Mouse (Mus musculus) large intestine, adult 2 months (tissue): ENCODE measurements around the gene Kcnh7. TPM values are rescaled to one million over a fixed set of nuclear protein-coding genes. Genes with fewer than 3 reads are reported as not detected.

Experiments used
- DNase-seq: peaks from one replicate; pipeline ENCODE4 v3.0.0-alpha.2; 2012; ENCODE audit warnings: low read depth, low spot score
- WGBS: fragments of 180-500 bp; shearing (Covaris S2); methylation state at CpG from one replicate; pipeline ENCODE4 v1.1.7; 2018; 5-methylcytosine and 5-hydroxymethylcytosine counted together
- polyA plus RNA-seq: library from polyadenylated mRNA; depleted of rRNA; stranded (reverse); fragments of >200 nt; gene quantifications from 2 replicates; pipeline ENCODE4 v1.2.3, GENCODE M21; 2012

Gene Kcnh7
- polyA plus RNA-seq, 1 experiment, result not detected

DNA sequence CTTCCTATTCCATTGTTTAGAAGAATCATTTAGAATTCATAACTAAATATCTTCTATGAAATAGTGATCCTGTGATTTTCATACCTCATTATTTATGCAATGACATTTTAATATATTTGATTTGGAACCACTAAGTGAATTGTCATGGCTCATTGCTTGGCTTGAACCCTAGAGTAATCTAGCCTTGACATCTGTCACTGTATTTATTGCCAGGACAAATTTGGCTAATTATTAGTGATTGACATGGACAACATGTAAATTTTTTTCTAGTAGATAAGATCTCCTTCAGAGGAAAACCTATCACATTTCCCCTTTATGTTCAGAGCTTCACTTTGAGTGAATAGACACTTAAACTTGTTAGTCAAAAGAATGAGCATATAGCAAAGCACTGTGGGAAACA lies 195.5 kb downstream of the Kcnh7 start:
- no peak for DNase-seq

DNA sequence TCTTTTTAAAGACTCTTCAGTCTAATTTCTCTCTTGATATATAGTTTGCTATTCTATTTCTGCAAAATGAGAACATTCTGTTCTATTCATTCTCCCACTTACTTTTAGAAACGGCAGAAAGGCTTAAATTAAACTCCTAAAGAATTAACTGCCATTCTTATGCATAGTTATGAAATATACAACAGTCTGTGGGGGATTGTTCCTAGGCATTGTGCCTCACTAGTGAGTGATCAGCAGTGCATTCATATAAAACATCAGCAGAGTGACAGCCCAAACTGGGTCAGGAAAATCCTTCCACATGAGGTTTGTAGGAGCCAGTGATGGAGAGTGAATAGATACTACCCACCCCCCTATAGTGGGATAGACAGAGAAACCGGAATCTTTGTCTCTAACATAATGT lies 200.2 kb downstream of the Kcnh7 start:
- no peak for DNase-seq
- 68% methylated on average over 2 of the region's 2 CpGs for WGBS

DNA sequence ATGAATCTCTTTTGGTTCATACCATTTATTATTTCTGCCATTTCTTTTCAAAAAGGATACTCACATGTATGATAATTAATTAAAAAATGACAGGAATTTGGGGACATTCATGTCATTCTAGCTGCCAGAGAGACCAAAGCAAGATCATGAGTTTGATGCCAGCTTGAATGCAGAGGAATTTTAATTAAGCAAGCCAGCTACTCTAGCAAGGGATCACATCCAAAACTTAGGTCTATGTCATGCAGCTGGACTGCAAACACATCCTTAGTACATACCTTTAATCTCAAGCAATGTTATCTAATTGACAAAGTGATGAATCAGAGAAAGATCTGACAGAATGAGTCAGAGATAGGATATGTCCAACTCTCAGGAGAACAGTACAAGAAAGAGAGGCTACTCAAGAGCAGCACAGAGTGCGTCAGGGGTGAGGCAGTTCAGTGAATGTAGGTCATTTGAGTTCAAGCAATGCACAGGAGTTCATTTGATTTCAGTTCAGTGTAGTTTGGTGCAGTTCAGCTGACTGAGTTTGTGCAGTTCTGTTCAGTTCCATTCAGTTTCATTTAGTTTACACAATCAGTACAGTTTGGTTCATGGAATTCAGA lies 248.7 kb downstream of the Kcnh7 start:
- WGBS, result 85% methylated on average over 1 of the region's 1 CpGs
- no peak for DNase-seq

DNA sequence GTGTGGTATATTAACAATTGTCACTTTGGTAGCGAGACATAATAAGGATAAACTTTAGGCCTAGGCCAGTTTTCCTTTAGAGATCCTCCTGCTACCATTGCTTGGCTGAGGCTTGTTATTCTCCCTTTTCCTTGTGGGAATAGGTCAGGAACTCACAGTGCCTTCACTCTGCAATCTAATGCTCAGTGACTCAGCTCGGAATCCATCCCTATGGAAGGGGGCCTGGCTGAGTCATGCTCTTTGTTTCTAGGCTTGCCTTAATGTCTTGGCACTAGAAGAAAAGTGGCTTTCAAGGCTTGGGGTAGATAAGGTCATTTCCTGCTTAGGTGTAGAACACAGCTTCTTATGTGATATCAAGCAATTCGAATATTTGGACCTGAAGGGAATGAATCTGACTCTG lies 255.6 kb downstream of the Kcnh7 start:
- WGBS, result 65% methylated on average over 3 of the region's 3 CpGs

DNA sequence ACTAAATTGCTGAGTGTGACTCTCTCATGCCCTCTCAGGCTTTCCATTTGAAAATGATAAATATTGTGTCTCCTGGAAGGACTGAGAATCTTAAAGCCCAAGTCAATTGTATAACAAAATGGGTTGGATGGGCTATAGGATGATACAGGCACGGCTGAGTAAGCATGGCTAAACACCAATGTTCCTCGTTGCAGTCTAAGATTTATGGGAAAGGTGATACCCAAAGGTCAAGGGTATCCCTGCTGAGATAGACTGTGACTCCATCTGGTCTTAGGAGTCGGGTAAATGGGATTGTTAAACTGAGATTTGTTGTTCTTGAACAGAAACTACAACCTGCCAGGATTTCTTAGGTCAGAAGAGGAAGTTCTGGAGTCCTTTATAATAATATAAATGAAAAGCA lies 256.0 kb downstream of the Kcnh7 start:
- no peak for DNase-seq
- 42% methylated on average over 3 of the region's 3 CpGs for WGBS

More for the DNA sequence above, 255.6 kb downstream of the Kcnh7 start:
- DNase-seq, result no peak

DNA sequence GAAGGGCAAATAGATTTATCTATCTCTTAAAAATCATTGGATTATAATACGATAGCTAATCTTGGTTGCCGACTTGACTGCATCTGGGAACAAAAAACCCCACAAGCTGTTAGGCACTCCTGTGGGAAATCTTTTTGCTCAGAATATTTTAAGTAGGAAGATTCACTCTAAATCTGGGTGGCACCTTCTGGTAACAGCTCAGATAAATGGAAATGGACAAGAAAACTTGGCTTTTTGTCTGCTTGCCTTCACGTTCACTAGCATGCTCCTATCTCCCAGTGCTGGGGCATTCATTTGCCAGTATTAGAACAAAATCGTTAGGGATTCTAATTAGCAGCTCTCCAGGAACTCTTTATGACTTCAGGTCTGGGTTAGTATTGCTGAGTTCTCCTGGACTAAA lies 260.3 kb downstream of the Kcnh7 start:
- DNase-seq, result no peak
- WGBS, result 66% methylated on average over 4 of the region's 4 CpGs

DNA sequence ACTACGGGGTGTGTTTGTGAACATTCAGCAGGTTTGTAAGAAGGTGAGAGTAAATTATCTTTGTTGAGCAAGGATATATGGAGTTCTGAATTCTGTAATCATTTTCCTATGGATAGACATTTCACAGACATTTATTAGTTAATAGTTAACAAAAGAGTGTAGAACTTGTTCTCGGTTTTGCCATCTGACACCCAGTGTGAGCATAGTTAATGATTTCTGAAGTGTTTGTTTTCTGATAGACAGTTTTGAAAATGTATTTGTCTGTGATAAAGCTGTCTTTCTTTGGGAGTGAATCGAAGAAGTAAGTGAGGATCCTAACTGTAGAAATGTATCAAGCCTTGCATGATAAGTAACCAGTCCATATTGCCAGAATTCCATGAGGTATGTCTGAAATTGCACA lies 276.4 kb downstream of the Kcnh7 start:
- no peak for DNase-seq
- WGBS, result 32% methylated on average over 3 of the region's 3 CpGs

DNA sequence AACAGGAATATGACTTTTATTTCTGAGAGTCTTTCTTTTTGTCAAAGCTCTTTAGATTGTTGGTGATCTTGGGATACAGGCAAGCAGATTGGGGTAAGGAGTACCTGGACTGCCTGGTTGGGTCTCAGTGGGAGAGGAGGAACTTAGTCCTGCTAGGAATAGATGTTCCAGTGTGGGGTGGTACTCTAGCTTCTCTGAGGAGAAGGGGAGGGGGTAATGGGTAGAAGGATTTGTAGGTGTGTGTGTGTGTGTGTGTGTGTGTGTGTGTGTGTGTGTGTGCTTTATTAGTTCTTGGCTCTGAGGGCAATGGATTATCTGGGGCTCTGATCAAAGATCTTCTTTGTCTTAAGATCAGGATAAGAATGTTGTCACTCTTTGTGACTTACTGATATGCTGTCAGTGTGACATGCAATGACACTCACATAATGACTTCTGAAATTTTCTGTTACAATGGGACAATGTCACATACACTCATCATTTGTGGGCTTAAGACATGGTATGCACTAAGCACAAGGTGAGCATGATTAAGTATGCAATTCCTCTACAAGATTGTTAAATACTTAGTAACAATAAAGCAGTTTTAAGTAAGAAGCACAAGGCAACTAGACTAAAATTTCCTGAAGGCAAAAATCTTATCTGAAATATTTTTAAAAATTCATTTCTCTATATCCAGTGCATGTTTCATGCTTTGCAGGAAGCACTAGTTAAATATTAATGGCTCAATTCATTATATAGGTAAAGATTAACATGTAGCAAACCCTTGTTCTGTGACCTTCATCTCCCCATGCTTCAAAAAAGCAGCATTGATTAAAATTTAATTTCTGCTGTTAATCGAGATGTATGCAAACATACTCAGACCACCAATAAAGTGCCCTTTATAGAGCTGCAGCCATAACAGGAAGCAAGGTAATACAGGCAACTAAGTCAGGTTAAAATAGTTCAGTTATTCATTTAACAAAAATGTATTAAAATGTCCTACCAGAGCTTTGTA lies 281.4 kb downstream of the Kcnh7 start:
- no peak for DNase-seq

DNA sequence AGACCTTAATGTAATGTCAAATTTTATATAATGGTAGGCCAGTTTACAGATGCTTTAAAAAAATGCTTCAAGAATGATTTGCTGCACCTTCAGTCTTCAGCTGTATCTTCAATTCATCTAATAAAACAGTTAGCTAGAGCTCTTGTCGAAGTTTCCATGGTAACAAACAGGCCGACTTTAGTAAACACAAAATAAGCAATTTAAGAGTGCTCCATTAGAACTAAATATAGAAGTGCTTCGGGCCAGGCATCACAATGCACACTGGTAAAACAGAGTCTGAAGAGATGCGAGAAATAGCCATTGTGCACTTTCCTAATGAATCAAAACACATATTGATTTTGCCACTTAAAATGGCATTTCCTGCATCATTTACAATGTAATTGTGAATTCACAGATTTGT lies 305.3 kb downstream of the Kcnh7 start:
- DNase-seq, result no peak
- 63% methylated on average over 4 of the region's 4 CpGs for WGBS

More for the DNA sequence above, 281.4 kb downstream of the Kcnh7 start:
- 29% methylated on average over 1 of the region's 1 CpGs for WGBS

DNA sequence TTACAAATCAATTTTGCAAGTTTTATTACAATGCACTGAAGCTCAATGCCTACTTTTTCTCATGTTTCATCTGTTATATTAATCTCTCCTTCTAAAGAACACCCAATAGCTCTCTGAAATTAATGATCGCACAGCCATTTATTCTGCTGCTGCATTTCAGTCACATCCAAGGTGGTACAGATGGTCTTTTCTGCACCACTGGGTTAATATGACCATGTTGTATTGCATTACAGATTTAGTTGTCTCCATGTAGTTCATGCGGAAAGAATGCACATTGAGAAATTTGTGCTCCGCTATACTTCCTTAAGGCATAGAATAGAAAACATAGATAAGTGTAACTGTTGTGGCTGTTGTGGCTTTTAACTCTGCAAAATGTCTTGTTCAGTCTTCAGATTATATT lies 328.7 kb downstream of the Kcnh7 start:
- no peak for DNase-seq
- 95% methylated on average over 3 of the region's 3 CpGs for WGBS

DNA sequence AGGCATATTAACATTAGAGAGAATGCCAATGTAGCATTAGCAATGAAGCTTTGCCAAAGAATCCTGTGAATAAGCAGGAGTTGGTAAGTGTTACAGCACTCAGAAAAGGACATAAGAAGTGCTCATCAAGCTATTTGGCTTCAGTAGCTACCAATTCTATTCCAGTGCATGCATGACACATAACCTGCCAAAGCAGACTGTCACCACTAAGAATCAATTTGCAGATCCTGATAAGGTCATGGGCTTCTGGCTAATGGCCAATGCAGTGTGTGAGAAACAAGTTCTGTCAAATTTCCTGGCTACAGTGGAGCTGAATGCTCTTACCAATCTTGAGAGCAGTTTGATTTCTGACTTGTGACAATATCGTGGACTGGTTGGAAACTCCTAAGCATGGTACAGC lies 341.5 kb downstream of the Kcnh7 start:
- no peak for DNase-seq
- 80% methylated on average over 1 of the region's 1 CpGs for WGBS

DNA sequence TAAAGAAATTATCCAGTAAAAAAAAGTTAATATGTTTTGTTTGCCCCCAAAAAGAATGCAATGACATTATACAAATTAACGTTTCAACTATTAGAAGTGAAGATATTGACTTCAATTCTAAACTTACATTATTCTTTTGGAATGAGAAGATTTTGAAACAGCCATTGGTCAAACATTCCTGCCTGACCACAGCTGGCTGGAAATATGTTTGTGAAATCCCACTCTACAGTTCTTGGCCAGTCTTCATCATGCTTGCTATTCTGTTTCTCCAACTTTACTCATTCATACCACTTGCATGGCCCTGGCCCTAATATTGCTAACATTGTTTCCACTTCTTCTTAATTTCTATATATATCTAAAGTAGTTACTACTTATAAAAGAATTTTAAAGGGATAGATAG lies 349.8 kb downstream of the Kcnh7 start:
- WGBS, result 75% methylated on average over 1 of the region's 1 CpGs
- no peak for DNase-seq

DNA sequence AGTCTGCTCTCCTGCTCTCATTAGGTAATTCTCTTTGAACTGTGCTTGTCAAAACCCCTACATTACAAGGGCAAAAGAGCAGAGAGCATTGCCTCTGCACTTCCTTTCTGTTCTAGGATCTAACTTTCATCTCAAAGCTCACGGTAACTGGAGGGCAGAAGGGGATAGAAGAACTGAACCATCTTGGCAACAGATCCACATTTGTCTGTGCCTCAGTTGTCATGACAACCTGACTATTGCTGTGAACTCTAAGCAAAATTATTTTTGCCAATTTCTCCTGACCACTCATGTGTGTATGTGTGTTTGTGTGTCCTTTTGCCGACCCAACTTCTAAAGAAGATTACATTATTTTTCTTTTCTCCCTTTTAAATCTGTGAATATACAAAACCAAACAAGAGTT lies 364.9 kb downstream of the Kcnh7 start:
- 74% methylated on average over 2 of the region's 2 CpGs for WGBS
- DNase-seq, result no peak

DNA sequence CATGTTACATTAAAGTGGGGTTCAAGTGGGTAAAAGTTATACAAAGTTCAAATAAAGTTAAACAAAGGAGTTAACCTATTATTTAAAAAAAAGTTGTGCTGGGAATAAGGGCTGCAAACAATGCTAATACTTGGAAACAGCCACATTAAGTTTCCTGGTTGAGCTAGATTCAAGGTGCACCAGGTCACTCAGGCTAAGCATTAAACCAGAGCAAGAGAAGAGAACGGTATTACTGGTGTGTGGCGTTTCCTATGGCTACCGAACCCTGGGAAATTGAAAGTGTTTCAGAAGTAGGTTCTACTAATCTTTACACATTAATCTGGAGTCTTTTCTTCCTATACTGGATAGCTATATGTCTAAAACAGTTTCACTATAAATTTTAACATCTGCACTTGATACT lies 368.1 kb downstream of the Kcnh7 start:
- 83% methylated on average over 3 of the region's 3 CpGs for WGBS
- no peak for DNase-seq

DNA sequence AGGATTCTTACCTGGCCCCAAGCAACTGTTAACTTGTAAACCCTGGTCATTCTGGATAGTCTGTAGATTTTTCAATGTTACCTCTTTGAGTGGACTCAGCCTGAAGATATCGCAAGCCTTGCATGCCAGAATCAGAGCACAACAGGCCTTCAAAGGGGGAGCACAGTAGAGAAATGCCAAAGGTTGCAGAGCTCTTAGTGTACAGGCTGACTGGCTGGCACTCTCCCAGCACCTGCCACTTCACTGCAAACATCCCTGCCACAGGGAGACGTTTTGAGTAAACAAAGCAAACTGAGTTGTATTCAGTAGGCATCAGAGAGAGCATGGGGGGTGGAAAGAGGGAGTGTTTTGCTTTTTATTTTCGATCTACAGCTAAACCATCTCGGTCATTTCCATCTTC lies 375.3 kb downstream of the Kcnh7 start:
- DNase-seq, result no peak
- 18% methylated on average over 4 of the region's 4 CpGs for WGBS

DNA sequence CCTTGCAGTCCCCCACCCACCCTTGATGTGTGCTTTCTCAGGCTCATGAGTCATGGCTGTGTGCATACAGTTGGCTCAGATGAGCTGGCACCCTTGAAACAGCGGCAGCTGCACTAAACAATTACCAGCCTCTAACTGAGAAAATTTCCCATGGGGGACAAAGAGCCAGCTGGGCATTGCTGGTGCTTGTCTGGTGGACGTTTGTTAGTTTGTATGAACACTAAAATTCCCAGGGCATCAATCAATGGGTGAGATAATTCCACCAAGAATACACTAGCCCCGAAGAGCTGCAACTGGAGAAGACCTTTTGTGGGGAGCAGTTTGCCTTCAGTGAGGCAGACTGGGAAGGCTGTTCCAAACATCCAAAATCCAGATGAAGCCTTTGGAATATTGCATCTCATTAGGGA lies 376.6 kb downstream of the Kcnh7 start:
- 39% methylated on average over 3 of the region's 3 CpGs for WGBS
- no peak for DNase-seq

DNA sequence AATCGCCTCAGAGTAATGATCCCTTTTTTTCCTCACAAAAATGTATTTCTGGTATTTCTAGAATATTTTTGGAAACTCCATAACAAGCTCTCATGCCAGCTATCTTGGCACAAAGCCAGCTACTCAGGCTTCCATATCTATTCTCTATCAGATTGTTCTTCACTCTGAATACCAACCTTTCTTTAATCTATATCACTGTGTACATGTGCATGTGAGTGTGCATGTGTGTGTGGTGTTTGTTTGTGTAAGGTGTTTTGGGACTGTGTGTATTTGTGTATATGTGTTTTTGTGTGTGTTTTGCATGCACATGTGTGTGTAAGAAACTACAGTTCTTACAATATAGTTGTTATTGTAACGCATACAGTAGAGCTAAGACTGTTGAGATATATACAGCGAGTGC lies 377.2 kb downstream of the Kcnh7 start:
- 89% methylated on average over 3 of the region's 3 CpGs for whole genome bisulfite sequencing
- DNase-seq, result no peak

DNA sequence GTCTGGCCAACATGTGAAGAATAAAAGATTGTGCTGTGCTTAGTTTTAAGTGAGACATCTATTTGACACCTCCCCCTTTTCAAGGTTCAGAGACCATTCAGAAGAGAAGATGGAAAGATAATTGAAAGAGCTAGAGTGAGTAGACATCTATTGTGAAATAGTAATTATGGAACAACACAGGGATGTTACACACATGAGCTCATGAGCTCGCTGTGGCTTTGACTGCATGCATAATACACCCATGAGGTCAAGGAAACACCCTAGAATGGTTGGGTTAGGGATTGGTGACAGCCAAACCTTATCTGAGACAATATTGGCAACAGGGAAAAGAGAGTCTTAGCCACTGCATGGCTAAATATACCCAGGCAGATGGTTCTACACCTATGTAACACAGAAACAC lies 380.1 kb downstream of the Kcnh7 start:
- DNase-seq, result no peak
- WGBS, result 49% methylated on average over 1 of the region's 1 CpGs

DNA sequence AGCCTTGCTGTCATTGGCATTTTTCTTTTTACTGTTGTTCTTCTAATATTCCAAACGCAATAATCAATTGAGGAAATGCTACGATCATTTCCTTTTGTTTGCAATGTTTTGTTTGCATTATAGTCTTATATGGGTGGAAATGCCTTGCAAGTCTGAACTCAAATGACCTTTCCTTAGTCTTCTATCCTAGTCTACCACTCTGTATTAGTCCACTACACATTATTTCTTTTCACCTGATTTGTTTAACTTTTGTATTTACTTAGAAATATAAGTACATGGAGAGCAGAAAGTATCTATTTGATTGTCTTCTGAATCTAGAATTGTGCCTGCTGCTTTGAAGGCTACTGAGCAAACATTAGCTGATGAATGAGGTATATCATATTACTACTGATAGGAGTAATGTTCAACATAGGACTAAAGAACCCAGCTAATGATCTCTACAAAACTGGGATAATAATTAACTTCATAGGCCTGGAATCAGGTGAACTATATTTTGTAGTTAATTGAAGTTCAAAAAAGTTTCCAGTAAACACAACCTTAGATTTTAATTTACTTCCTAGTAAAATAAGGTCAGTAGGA lies 399.5 kb downstream of the Kcnh7 start:
- no peak for DNase-seq

DNA sequence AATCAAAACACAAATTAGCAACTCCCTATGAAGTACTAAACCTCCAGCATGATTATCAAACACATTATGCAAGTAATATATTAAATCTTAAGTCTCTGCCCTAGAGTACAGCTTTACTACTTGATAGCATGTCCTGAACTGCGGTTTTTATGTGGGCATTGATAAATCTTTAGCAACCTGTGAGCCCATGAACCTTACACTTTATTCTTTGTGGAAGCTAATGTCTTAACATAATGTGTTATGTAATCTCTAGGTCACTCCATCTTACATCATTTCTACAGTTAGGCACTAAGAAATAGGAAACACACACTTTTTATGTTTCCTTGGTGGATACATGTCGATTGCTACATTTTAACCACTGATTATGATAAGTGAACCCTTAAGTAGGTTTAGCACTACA lies 437.8 kb downstream of the Kcnh7 start:
- 68% methylated on average over 2 of the region's 2 CpGs for WGBS
- DNase-seq, result no peak

More for the DNA sequence above, 399.5 kb downstream of the Kcnh7 start:
- 31% methylated on average over 2 of the region's 2 CpGs for WGBS

DNA sequence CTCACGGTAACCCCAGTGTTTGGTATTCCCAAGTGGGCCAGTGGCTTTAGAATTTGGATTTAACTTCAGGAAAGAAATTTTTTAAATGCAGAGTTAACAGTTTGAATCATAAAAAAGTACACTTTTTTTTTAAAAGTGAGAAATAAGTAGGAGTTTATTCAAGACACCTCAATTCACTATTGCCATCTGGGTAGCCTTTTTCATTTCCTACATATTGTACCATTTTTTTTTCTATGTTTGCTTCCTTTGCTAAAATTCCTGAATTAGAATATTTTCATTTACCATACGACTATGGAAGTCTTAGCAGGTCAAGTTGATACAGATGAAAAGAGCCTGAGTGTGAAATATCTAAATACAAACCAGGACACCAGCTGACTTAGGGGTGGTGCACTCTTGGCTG lies 441.0 kb downstream of the Kcnh7 start:
- no peak for DNase-seq
- 70% methylated on average over 2 of the region's 2 CpGs for WGBS
